Comparison of ENCODE assay signal across 12 mouse cellular contexts in genomic region chr12:8424515-8424914, GRCm38 (mm10).
"Had no signal": no experiment of that assay in that cellular context is flagged by ENCODE, and none has a peak within 500 bp of the region (broad histone marks: within the 10 kb centered on the region; RNA-seq: fewer than 3 reads in every experiment).

No protein-coding gene starts in this region.

- H3K27ac ChIP-seq: limb, embryonic 13.5 days; liver, embryonic 14.5 days; midbrain, embryonic 12.5 days; neural tube, embryonic 13.5 days had no signal

- H3K9ac ChIP-seq: limb, embryonic 13.5 days; liver, embryonic 14.5 days; midbrain, embryonic 12.5 days; neural tube, embryonic 13.5 days had no signal

- H3K27me3 ChIP-seq: limb, embryonic 13.5 days; midbrain, embryonic 12.5 days; neural tube, embryonic 13.5 days had no signal

- H3K36me3 ChIP-seq: limb, embryonic 13.5 days; midbrain, embryonic 12.5 days; neural tube, embryonic 13.5 days had no signal

- H3K4me1 ChIP-seq: limb, embryonic 13.5 days; midbrain, embryonic 12.5 days; neural tube, embryonic 13.5 days had no signal

- H3K4me3 ChIP-seq: limb, embryonic 13.5 days; midbrain, embryonic 12.5 days; neural tube, embryonic 13.5 days had no signal

- DNase-seq: kidney, postnatal 14 days; layer of hippocampus, postnatal 36 days; lung, adult 18-20 months; retina, postnatal 1 day; right cerebral cortex, postnatal 4 days; spleen, adult 18-20 months; thymus, adult 2 months; thymus, postnatal 25 days had no signal
